Mouse (Mus musculus) CD4-positive helper T cell, adult 2 months (primary cell): ENCODE data around the gene Golga4.

Experiments
- DNase-seq: peaks from one replicate; pipeline ENCODE4 v3.0.0-alpha.2; 2012; ENCODE audit warnings: low read depth, missing footprints, low spot score

Gene Golga4

DNA sequence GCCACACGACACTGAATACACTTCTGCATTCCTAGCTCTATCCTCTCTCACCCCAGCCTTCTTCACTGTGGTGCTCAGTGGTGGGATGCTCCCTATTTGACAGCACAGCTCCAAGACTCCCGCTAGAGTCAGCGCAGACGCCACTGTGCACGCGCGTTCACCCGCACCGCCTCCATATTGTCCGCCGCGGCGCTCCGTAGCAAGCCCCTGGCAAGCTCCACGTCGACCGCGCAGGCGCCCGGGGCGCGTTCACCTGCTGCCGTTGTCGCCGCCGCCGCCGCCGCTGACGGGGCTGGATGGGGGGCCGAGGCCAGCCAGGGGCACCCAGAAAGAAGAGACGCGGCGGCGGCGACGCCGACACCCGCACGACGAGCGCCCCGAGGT, at the start of gene Golga4:
Gene Golga4 (plus strand): TSS at position 248 of the 384 bp plus-strand sequence.
- peak; percentile 86 for DNase-seq

DNA sequence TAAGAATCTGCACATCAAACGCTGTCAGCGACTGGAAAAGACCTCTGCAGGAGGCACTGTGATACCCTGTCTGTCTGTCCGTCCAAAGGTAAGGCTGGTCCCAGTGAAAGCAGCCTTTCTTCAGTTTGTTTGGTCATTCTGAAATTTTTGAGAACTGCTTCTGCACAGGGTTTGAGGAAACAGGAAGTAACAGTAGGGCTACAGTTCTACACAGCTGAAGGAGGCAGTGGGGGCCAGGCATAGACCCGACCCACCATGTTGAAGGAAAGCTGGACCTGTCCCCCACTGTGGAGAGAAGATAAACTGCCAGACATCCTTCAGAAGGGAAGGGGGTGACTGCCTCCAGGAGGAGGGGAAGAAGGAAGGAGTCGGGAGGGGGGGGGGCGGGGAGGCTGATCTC, 49.7 kb upstream of the Golga4 start:
- no peak for DNase-seq

DNA sequence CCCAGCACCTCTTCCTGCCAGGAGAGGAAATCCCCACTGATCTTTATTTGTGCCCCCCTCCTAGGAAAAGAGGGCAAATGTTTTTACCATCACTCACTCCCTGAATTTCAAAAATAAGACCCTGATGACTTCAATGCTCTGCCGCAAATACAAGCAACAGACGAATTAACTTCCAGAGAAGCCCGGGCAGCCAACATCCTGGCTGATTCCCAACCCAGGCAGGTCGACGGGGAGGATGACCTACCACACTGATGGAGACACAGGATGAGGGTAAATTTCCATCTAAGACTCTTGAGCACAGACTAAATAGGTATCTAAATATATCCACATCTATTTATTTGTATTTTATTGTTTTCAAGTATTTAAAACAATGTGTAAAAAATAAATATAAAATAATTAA, 48.0 kb upstream of the Golga4 start:
- DNase-seq: no peak

DNA sequence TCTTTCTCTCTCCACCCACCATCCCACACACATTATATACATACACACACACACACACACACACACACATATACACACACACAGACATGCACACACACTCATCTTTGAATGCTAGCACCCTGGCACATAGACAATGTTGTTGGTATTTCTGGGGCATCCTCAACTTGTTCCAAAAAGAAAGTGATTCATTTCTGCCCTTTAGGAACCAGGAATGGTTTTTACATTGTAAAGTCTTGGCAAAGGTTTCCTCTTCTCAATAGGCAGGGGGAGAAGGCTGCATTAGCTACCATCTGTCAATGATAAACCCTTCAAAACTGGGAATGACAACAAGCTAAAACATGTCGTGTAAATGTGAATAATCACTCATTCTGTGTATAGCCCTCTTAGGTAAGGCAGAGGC, 42.0 kb upstream of the Golga4 start:
- DNase-seq: no peak

DNA sequence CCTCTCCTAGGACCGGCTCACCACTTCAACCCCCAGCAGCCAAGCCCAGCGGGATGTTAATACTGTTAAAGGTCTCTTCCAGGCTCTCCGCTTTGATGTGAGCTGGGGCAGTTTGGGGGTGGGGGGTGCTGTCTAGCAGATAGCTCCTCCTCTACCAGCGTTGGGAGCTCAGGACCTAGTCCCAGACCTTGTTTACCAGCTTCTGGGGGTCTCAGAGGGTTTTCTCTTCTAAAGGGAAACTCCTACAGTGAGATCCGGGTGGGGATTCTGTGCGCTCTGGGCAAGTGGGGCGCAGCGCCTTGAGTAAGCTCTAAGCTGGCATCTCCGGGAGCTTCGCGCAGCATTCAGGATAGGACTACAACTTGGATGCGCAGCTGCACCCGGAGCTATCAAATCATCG, 37.8 kb upstream of the Golga4 start:
- DNase-seq: no peak

DNA sequence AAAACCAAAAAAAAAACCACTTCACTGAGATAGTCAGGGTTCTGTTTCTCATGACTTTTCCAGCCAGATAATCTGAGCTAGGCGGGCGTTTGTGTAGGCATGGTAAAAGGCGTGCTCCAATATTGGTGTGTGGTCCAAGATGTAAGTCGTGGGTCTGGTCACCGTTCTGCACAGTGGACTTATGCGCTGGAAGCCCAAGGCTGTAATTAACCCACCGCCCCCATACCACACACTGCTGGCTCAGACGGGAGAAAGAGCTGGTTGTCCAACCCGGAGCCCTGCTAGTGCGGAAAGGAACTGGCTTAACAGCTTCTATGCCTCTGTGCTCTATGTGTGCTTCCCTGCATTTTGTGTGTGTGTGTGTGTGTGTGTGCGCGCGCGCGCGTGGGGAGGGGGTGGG, 36.8 kb upstream of the Golga4 start:
- DNase-seq: no peak

DNA sequence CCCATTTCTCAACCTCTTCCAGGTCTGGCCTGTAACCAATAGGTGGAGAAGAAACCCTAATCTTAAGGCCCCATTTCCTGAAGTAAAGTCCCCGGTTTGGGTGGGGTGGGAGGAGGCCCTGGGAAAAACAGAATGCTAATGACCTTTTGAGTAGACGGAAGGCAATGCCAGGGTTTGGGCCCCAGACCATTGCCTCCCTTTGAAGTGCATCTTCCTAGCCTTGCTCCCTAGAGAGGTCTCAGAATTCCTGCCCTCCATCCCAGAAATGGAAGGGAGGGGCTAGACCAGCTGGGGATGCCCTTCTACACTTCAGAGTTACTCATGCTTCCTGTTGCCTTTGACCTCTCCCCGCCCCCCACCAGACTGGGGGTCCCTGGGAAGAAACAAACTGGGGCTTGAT, 34.8 kb upstream of the Golga4 start:
- no peak for DNase-seq

DNA sequence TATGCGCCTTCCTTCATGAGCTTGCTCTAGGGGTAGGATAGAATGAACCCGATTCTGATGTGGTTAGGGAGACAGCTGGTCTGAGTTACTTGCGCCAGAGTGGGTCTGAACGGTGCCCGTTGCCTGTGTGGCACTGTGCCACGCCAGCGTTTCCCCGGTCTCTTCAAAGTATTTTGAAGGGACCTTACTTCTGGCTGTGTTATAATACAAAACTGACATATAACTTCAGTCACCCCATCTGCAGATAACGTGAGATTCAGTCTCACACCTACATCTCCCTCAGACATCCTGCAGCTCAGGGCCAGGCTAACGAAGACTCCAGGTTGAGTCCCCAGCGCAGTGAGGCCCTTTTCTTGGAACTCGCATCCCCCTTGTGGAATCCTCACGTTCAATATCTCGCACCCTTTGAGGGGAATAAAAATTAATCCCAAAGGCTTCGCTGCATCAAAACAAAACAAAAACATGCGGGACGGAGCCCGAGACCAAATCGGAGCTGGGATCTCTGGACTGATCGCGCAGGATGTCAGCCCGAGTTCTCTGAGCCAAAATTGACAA, 29.8 kb upstream of the Golga4 start:
- peak; percentile 15 for DNase-seq

DNA sequence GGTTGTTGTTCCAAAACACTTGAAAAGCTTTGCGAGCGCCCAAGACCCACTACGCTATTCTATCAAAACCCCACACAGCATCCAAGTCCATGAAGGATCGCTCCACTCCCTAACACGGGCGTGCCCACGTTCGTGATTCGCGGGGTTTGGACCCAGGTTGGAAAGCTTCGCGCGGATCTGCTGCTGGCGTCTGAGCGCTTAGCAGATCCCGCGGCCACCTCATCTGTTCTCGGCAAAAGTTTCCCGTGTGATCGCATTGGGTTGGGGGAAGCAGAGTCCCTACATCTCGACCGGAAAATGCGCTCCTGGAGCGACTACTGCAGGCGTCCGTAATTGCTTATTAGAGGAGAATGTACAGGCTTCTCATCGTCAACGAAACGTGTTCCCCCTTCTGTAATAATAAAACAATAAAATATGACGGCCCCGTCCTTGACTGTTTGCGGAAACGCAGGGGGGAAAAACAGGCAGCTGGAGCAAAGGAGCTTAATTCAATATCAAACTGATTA, 29.2 kb upstream of the Golga4 start:
- no peak for DNase-seq

DNA sequence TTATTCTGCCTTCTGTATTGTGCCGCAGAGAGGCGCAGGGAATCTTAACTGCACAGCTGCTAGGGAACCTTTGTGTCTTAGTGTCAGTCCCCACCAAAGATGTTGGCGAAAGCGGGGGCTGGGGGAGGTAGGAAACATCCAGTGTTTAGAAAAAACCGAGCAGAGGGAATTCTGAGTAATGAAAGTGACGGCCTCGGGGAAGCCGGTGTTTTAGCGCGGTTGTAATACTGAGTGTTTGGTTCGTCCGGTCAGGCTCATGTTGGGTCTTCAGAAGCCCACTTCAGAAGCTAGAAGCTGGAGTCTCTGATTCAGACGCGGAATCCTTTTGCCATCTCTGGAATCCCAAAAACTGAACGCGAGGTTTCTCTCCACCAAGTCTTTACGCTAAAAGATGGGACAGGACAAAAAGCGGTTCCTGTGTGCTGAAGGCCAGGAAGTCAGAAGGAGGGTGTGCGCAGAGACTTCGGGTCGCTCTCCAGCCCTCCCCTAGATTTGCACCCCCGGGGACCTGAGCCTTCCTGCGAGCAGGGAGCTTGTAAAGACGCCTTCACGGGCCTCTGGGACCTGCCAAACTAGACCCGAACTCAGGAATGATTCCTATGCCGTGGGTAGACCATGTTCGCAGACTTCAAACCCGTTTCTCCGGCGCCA, 28.7 kb upstream of the Golga4 start:
- peak; percentile 36 for DNase-seq

DNA sequence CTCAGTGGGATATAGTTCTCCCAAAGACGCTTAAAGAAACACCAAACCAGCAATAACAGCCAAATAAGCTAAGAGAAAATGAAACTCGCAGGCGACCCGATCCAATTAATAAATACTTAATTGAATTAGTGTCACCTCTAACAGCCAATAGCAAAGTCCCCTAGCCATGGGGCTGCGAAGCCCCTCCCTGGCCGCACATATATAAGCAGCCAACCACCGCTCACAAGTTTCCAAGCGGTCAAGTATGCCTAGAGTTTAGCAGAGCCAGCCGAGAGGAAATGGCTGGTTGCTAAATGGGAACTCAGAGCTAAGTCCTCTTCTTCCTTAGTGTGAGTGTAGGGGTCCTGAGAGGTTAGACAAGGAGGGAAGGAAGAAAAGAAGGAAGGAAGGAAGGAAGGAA, 28.1 kb upstream of the Golga4 start, which contains the start of gene Eomes:
Gene Eomes (plus strand): TSS at position 252 of the 400 bp plus-strand sequence.
- DNase-seq: peak; percentile 27

DNA sequence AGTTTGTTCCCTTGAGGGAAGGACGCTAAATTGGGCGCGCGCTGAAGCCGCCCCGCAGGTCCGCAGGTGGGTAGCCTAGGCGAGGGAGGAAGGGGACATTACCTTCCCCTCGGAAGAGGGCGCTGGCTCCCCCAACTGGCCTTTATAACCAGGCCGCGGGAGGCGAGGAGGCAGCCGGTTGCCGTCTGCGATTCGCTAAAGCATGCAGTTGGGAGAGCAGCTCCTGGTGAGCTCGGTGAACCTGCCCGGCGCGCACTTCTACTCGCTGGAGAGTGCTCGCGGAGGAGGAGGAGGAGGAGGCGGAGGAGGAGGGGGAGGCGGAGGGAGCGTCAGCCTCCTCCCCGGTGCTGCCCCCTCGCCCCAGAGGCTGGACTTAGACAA, 27.6 kb upstream of the Golga4 start:
- DNase-seq: peak; percentile 59

DNA sequence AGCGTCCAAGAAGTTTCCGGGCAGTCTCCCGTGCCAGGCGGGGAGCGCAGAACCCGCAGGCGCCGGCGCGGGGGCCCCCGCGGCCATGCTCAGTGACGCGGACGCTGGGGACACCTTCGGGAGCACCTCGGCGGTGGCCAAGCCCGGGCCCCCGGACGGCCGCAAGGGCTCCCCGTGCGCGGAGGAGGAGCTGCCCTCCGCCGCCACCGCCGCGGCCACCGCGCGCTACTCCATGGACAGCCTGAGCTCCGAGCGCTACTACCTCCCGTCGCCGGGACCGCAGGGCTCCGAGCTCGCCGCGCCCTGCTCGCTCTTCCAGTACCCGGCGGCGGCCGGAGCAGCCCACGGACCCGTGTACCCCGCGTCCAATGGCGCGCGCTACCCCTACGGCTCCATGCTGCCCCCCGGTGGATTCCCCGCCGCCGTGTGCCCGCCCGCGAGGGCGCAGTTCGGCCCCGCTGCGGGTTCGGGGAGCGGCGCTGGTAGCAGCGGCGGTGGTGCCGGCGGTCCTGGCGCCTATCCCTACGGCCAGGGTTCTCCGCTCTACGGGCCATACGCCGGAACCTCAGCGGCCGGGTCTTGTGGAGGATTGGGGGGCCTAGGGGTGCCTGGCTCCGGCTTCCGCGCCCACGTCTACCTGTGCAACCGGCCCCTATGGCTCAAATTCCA, 27.1 kb upstream of the Golga4 start:
- peak; percentile 64 for DNase-seq

DNA sequence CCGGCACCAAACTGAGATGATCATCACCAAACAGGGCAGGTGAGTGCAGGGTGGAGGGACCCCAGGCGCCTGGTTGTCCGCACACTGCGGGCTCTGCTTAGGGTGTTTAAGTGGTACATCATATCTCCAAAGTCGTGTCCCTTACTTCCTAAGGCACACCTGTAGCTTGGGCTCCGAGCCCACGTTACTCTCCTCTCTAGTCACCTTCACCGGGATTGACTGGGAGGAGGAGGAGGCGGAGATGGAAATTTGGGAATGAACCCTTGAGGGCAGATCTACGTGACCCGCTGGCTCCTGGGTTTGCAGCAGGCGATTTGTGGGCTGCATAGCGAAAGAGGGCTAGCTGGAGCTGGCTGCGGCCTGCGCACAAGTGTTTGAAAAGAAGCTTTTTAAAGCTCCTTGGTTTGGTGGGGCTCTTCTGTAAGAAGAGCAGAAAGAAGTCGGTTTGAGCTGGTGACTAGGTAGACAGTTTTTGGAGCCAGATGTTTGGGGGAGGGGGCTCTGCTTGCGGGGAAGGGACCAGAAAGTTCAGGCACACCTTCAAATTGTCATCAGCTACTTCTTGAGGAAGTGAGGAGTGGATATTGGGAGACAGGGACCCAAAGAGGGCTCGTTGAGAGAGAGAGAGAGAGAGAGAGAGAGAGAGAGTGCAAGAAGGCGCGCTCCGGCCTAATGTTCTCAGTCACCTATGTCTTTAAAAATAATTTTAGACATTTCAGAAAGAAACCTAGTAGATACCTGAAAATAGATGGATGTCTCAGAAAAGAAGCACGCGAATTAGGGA, 26.4 kb upstream of the Golga4 start:
- no peak for DNase-seq

DNA sequence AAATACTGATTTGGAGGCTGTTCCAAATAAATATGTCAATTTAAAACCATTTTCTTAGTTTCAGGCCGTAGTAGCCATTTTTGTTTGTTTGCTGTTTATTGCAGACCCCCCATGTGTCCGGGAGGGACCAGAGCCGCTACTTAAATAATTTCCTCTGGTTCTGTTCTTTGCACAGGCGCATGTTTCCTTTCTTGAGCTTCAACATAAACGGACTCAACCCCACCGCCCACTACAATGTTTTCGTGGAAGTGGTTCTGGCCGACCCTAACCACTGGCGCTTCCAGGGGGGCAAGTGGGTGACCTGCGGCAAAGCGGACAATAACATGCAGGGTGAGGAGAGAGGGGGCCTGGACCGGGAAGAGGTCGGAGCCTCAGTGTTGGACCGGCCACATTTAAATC, 25.8 kb upstream of the Golga4 start:
- no peak for DNase-seq

DNA sequence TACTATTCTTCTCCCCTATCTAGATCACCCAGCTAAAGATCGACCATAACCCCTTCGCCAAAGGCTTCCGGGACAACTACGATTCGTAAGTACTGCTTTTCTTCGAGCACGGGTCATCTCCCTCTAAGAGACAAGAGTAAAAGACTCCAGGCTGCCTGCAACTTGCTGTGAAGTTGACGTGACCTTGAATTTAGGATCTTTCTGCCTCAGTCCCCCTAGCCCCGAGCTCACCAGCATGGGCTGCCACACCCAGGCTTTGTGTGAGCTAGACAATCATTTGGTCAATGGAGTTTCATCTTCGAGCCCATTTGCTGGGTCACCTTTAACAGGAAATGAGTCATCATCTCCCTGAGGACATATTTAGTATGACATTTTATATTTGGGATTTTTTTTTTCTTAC, 23.9 kb upstream of the Golga4 start:
- no peak for DNase-seq

DNA sequence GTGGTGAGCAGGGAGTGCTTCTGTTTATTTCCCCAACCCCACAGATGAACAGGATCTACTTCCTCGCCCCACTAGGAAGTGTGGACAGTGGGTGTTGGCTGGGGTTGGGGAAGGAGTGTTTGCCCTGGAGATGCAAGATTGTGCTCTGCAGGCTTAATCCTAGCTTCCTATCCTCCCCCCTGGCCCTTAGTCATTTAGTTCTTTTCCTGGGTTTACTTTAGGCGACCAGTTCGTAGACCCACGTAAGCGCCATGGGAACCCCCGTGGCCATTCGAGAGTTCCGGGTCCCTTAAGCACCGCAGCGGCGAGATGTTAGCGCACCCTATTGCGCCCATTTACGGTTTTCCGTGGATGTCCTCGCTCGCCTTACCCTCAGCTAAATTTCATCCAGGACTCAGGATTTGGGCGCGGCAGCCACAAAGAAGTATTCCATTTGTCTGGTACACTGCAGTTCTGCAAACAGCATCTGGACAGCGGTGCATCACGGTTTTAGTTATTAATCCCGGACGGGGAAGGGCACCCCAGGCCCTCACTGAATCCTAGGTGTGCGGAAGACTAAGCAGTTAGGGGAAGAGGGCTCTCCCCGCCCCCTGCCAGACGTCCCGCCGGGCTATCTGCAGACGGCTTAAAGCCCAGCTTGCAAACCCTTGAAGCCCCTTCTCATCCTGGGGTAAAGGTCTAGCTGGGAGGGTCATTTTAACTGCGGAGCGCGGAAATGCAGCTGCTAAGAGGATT, 19.5 kb upstream of the Golga4 start:
- no peak for DNase-seq

DNA sequence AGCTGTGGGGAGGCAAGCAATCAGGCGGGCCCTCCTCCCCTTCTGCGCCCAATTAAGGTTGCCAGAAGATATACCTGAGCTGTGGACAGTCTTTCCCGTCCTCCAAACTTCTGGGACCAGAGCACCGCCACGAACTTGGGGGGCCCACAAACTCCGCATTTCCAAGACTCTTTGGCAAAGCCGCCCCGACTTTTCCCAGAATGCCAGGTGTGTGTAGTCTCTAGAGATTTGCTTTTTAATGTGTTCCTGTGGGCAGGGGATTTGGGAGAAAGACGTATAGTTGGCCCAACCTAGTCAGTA, 19.0 kb upstream of the Golga4 start:
- DNase-seq: peak; percentile 10

DNA sequence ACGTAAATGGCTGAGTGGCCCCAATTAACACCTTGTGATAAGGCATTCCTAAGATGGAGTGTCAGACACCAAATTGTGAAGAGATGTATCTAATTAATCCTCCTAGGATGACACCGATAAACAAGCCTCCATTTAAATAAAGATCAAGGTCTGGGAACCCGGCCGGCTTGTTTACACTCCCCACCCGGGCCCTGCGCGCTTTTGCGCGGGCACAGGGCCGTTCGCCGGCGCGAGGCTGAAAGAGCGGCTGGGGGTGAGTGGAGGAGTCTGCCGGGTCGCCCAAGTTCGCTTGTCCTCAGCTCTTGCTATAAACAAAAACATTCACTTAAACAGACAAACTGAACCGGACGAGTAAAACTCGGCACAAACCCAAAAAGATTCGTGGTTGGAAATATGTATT, 18.4 kb upstream of the Golga4 start:
- DNase-seq: peak; percentile 33

DNA sequence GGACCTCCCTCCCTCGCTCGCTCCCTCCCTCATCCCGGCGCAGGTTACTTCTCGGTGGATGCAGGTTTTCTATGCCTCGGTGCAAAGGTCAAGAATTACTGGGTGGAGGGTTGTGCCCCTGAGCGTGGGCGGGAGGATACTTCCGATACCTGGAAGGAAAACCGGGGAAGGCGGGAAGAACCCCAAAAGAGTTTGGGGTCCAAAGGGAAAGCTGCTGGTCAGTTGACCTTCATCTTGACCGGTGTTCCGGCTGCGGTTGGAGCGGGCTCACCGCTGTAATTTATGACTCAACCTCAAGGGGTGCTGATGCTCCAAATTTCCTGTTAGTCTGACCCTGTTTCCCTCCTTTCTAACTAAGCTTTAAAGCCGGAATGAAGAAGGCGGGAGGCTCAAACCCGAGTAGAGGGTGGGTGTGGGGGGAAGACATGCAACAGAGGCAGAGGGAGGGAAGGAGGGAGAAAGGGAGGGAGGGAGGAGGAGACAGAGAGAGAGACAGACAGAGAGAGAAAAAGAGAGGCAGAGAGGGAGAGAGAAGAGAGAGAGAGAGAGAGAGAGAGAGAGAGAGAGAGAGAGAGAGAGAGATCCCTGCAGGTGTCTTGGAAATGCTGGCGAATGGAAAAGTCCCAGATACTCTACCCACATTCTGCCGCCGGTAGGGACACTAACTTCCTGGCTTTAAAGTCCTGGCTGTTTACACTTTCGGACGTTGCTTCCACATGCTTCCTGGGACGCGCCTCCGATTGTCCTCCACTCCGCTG, 17.8 kb upstream of the Golga4 start:
- peak; percentile 66 for DNase-seq
